Mouse (Mus musculus) urinary bladder, postnatal 4 days (tissue): Measurements from ENCODE around the gene Rnf38.

ENCODE experiments used
- DNase-seq, 2 experiments: peaks; one replicate each; pipeline ENCODE4 v3.0.0; 2021 to 2022; ENCODE audit warnings: low spot score in 2 of 2

Rnf38 gene

DNA sequence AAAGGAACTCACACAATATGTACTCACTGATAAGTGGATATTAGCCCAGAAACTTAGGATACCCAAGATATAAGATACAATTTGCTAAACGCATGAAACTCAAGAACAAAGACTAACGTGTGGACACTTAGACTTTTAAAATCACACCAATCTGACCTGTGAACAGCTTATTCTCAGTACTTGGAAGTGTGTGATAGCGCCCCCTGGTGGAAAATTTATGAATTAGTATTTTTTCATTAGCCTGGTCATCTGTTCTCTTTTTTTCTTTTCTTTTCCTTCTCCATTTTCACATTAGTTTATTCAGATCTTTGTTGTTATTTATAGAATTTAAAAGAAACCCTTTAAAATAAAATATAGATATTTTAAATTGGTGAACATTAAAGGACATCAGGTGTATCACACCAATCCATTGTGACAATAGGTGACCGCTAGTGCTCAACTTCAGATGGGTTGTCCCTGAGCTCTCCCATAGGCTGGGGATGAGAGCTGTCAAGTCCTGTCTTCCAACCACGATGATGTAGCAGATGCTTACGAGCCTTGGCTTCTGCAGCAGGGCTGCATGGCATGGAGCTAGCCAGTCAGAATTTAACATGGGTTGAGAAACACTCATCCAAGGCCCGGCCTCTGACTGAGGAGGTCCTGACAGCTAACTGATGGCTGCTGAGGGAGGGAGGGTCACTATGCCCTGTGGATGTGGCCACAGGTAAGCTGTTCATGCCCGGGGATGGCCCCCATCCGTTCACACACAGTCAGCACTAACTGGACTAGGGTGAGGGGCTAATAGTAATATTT, 114.0 kb downstream of the Rnf38 start:
- DNase-seq = no peak

DNA sequence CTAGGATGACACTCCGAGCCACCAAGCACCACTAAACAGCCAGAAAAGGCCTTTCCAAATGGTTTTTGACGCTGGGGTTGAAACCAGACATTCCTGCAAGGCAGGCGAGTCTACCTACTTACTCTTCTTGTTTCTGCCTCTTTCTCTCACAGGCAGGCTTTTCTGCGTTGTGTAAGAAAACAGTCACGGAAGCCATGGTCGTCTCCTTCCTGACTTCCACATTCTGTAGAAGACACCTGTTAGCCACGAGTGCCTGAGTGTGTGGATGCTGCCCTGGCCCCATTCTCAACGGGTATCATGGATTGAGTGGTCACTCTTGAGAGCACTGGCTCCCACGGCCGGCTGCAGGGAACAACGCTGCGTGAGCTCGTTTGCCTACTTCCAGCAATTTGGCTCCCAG, 118.5 kb downstream of the Rnf38 start:
- no peak for DNase-seq

DNA sequence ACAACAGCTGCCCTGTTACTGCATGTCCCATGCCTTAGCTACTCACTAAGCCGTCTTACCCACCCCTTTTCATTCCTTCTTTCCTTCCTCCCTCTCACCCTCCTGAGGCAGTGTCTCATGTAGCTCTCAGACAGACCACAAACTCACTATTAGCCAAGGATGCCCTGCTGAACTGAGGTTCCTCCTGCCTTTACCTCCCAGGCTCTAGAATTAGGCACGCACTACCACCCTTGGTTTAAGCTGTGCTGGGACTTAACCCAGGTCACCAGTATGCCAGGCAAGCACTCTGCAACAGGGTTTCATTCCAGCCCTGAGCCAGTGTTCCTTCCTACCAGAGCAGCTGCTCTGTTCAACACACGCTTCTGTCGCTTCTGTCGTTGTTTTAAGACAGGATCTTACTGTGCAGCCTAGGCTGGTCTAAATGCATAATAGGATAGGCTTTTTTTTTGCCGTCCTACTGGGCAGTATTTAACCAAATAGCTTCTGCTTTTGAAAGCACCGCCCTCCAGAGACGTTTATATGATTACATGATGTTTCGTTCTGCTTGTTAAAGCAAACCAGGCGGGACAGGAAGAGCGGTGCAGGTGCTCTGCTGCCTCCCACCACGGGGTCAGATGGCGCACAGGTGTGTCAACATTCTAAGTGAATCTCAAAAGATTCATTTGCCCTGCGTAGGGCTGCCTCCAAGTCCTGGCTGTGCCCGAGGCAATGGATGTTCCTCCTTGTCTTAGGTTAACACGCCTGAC, 120.0 kb downstream of the Rnf38 start:
- no peak for DNase-seq

DNA sequence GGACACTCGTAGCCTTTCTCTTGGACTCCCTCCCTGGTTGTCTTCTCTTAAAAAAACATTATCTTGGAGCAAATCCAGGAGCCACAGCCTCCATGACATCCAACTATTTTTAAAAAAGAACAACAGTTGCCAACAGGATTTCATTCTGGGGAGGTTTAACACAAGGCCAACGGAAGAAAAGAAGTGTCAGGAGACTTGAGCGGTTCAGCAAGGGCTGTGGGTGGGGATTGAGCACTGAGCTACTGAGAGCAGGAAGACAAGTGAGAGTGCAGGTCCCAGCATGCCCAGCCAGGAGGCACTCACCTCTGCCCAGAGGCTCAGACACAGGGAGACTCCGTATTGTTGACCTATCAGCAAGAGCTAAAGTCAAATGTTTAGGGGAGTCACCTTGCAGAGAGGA, 120.8 kb downstream of the Rnf38 start:
- DNase-seq = no peak

GRCm38 (mm10) chr4:44110771-44111170, 122.8 kb downstream of the Rnf38 start:
- DNase-seq = no peak

DNA sequence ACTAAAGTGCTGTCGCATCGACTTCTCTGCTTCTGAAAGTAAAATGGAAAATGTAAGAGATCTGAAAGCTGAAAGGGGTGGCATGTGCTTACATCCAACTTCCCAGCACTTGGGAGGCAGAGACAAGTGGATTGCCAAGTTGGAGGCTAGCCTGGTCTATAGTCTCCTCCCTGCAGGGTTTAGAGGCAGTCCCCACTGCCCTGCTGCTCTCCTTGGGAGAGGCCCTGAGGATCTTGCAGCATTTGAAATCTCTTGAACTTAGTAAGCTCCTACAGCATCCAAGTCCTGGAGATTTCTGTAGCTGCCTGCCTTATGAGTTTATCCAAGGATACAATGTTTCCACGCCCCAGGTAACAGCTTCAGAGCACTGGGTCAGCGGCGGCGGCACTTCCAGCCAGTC, 125.3 kb downstream of the Rnf38 start:
- DNase-seq = no peak

DNA sequence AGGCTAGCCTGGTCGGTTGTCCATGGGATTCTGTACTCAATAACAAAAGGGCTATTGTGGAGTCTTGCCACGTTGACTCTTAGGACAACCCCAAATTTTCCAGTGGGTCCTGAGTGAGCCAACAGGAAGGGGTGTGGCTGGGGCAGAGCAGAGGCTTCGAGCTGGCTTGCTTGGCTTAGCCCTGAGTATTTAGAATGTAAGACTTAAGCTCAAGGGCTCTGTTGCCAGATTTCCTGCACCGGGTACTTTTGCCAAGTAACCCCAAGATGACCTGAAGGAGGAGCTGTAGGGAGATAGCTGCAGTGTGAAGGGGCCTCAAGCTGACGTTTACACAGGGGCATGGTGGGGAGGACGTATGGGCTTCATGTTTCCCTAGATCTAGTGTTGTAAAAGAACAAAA, 126.2 kb downstream of the Rnf38 start:
- DNase-seq = no peak

DNA sequence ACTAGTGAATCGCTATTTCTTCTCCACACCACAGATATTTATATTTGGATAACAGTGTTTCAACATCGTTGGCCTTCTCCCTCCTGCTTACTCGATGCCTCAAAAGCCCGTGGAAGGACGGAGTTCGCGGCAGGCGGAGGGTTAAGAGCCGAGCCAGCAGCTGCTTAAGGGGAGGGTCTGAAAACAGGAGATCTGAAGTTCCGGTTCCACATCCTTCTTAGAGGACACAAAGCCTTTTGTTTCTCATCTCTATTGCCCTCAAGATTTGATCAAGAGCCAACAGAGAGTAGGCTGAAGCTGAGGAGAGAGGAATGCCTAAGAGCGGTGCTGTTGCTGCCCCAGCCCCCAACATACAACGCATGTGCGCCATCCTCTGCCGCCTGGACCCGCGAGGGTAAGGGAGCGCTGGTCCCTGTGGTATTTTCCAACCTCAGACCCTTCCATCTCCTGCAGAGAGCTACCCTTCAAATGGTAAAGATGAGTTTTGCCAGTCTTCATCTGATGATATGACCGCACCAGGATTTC, 127.2 kb downstream of the Rnf38 start:
- no peak for DNase-seq

GRCm38 (mm10) chr4:44104195-44104917, 129.2 kb downstream of the Rnf38 start:
- no peak for DNase-seq

- no peak for DNase-seq
These were observed 130.0 kb downstream of the Rnf38 start for GRCm38 (mm10) chr4:44103620-44104019.

GRCm38 (mm10) chr4:44097576-44098335, 135.8 kb downstream of the Rnf38 start:
- no peak for DNase-seq

DNA sequence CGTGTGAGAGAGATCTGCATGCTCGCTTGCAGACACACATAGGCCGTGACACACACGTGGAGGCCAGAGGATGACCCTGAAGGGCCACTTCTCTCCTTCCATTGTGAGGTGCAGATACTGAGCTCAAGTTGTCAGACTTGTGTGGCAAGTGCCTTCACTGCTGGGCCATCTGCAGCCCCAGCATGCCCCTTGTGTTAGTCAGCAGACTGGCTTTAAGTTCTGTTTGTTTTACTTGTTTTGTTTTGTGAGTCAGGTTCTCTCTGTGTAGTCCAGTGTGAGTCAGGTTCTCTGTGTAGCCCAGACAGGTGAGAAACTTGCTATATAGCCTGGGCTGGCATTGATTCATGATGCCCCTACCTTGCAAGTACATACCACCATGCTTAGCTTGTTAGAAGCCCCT, 139.1 kb downstream of the Rnf38 start:
- DNase-seq = no peak

DNA sequence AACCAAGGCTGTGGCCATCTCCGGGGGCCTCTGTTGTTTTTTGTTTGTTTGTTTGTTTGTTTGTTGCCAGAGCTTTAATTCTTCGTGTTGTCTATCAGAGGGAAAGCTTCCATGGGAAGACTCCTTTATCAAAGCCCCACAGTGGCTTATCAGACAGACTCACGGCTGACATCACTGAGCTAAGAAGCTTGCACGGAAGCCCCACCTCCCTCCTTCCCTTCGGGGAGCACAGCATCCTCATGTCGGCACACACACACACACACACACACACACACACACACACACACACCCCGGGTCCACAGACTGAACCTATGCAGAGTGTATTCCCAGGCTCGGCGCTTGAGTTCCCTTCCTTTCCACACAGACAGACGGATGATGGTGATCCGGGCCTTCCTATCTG, 141.2 kb downstream of the Rnf38 start:
- no peak for DNase-seq

GRCm38 (mm10) chr4:44085566-44085965, 148.0 kb downstream of the Rnf38 start:
- DNase-seq = no peak

GRCm38 (mm10) chr4:44084602-44085325, 148.8 kb downstream of the Rnf38 start:
- no peak for DNase-seq

DNA sequence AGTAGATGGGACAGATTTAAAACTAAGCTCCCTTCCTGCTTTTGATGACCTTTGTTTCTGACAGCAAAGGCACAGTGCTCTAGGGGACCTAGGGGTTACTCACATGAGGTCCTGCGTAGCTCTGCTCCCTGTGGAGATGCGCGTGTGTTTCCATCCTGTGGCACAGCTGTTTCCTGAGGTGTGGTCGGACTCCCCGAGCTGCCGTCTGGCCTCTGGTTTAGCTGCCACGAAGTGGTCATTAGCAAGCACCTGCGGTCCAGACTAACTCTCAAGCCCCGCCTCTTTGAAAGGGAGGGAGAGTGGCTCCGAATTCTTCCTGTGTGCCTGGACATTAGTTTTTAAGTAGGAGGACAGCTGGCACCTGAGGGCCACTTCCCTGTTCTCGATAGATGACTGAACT, 149.6 kb downstream of the Rnf38 start, which contains the start of gene Gne:
Gene Gne, minus strand, starts transcription at position 233 of the 400 bp plus-strand sequence.
- DNase-seq = no peak

GRCm38 (mm10) chr4:44078358-44078933, 155.1 kb downstream of the Rnf38 start:
- DNase-seq = no peak
